Mouse (Mus musculus): ENCODE results near the gene Lrrc32. TPM values are rescaled to one million over a fixed set of nuclear protein-coding genes. Genes with fewer than 3 reads are reported as not detected.

Lrrc32 gene
- polyA plus RNA-seq, 1 experiment = 0.01 TPM

DNA sequence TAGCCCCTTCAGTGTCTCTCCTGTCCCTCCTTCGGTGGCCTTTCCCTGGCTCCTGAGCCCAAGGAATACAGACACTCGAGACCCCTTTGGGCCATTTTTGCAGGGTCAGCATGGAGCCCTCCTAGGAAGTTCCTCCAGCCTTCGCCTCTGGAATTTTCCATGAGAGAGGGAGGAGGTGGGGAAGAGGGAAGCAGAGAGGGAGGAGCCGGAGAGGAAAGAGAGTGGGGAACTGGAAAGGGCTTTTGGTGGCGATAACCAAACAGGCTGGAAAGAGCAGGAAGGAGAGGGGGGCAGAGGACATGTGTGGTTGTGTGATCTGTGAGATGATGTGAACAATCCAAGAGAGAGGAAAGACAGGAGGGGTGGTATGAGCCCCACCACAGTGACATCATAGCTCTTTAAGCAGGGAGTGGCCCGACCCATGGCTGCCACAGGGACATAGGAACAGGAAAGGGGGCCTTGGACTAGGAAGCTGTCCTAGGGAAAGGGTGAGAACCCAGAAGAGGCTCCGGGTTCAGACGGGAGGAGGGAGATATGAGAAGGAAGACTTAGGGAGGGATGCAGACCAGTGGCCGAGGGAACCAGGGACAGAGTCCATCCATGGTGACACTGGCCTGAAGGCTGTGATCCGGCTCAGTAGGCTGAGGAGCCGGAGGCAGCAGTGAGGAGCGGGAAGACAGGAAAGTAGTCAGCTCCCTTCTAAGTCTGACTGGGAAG, 6.4 kb upstream of the Lrrc32 start:
- TF ChIP-seq MAX (IDR thresholded peaks at IDR 0.05) (no peak), MYOD1 (IDR thresholded peaks at IDR 0.05; ENCODE audit: control insufficient read depth, insufficient read length, low read depth) (no peak), CEBPB (IDR thresholded peaks at IDR 0.05; ENCODE audit: low read depth) (no peak), USF1 (IDR thresholded peaks at IDR 0.05; ENCODE audit: low read depth) (no peak), CTCF (IDR thresholded peaks at IDR 0.05; ENCODE audit: control insufficient read depth, insufficient read depth, insufficient read length) (no peak), FOSL1 (IDR thresholded peaks at IDR 0.05; ENCODE audit: insufficient read depth, low read length, poor library complexity, severe bottlenecking) (no peak), MYOG (IDR thresholded peaks at IDR 0.05; ENCODE audit: control insufficient read depth, extremely low read depth, insufficient read length) (no peak)
- Histone ChIP-seq H3K4me3 (ENCODE audit: insufficient read depth, poor library complexity, severe bottlenecking) (no peak overlapping the region), H3K36me3 (ENCODE audit: control insufficient read depth, insufficient read depth) (no peaks in the 10 kb centered on the region), H3K79me3 (ENCODE audit: low read depth) (no peaks in the 10 kb centered on the region), H3K79me2 (ENCODE audit: control insufficient read depth, insufficient read depth) (no peaks in the 10 kb centered on the region), H3ac (ENCODE audit: control insufficient read depth, insufficient read length, low read depth) (no peak overlapping the region), H3K27me3 (ENCODE audit: control insufficient read depth, insufficient read depth, insufficient read length) (peaks cover 8% of the 10 kb centered on the region)

DNA sequence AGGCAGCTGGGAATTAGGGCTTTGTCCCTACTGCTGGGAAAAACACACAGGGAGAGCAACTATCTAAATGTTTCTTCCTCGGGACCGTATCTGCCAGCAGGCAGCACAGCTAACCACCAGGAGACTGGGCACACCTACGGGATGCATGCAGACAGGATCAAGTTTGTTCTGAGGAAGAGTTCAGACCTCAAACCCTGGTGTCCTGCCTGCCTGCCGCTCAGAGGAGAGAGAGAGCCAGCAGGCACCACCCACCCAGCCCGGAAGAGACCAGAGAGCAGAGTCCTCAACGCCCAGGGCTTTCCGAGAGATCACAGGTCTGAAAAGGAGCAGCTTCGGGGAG, 5.8 kb upstream of the Lrrc32 start:
- Histone ChIP-seq H3K79me2 (ENCODE audit: control insufficient read depth, insufficient read depth) (no peaks in the 10 kb centered on the region), H3ac (ENCODE audit: control insufficient read depth, insufficient read length, low read depth) (no peak overlapping the region), H3K27me3 (ENCODE audit: control insufficient read depth, insufficient read depth, insufficient read length) (peaks cover 7% of the 10 kb centered on the region), H3K4me3 (ENCODE audit: insufficient read depth, poor library complexity, severe bottlenecking) (no peak overlapping the region), H3K36me3 (ENCODE audit: control insufficient read depth, insufficient read depth) (no peaks in the 10 kb centered on the region), H3K79me3 (ENCODE audit: low read depth) (no peaks in the 10 kb centered on the region)
- TF ChIP-seq USF1 (IDR thresholded peaks at IDR 0.05; ENCODE audit: low read depth) = no peak
- no peak for TF ChIP-seq CEBPB (IDR thresholded peaks at IDR 0.05; ENCODE audit: low read depth)
- no peak for TF ChIP-seq CTCF (IDR thresholded peaks at IDR 0.05; ENCODE audit: control insufficient read depth, insufficient read depth, insufficient read length)
- TF ChIP-seq MAX (IDR thresholded peaks at IDR 0.05) = no peak
- TF ChIP-seq MYOG (IDR thresholded peaks at IDR 0.05; ENCODE audit: control insufficient read depth, extremely low read depth, insufficient read length) = no peak
- TF ChIP-seq FOSL1 (IDR thresholded peaks at IDR 0.05; ENCODE audit: insufficient read depth, low read length, poor library complexity, severe bottlenecking) = no peak
- no peak for TF ChIP-seq MYOD1 (IDR thresholded peaks at IDR 0.05; ENCODE audit: control insufficient read depth, insufficient read length, low read depth)

DNA sequence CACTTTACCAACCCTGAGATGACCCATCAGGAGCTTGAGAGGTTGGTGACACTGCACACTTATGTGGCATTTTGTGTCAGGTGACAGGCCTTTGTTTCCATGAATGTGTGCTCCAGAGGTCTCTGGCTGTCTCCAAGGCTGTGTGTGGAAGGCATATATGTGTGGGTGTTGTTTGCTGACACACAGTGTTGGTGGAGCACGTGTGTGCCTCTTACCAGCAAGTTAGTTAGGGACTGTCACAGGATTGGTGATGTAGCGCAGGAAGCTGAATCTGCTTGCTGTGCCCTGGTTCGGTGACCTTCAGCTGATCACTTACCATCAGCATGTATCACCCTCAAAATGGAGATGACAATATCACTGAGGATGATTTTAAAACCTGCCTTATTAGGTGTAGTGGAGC, 4.2 kb upstream of the Lrrc32 start:
- H3K36me3 ChIP-seq (ENCODE audit: control insufficient read depth, insufficient read depth) = no peaks in the 10 kb centered on the region
- H3K4me3 ChIP-seq (ENCODE audit: insufficient read depth, poor library complexity, severe bottlenecking) = no peak overlapping the region
- no peaks in the 10 kb centered on the region for H3K27me3 ChIP-seq (ENCODE audit: control insufficient read depth, insufficient read depth, insufficient read length)
- TF ChIP-seq FOSL1 (IDR thresholded peaks at IDR 0.05; ENCODE audit: insufficient read depth, low read length, poor library complexity, severe bottlenecking) (no peak), MAX (IDR thresholded peaks at IDR 0.05) (no peak), MYOD1 (IDR thresholded peaks at IDR 0.05; ENCODE audit: control insufficient read depth, insufficient read length, low read depth) (no peak)
- no peaks in the 10 kb centered on the region for H3K79me3 ChIP-seq (ENCODE audit: low read depth)
- H3ac ChIP-seq (ENCODE audit: control insufficient read depth, insufficient read length, low read depth) = no peak overlapping the region
- H3K79me2 ChIP-seq (ENCODE audit: control insufficient read depth, insufficient read depth) = no peaks in the 10 kb centered on the region

DNA sequence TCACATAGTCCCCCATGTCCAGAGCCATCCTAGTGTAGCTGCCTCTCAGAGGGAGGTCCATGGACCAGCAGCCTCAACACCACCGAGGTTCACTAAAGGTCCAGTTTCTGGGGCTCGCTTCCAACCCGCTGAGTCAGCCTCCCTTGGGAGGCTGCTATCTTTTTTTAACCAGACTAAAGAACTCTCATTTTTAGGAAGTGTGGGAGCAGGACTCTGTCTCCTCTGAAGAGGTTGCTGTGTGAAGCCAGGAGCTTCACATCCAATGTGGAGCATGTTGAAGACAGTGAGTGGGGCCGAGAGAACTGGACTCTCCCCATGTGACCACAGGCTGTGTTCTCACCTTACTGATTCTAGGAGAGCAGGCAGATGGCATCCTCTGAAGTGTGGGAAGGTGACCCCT, 3.6 kb upstream of the Lrrc32 start:
- Histone ChIP-seq H3K36me3 (ENCODE audit: control insufficient read depth, insufficient read depth) (no peaks in the 10 kb centered on the region), H3K79me3 (ENCODE audit: low read depth) (no peaks in the 10 kb centered on the region), H3K27me3 (ENCODE audit: control insufficient read depth, insufficient read depth, insufficient read length) (no peaks in the 10 kb centered on the region), H3ac (ENCODE audit: control insufficient read depth, insufficient read length, low read depth) (no peak overlapping the region), H3K4me3 (ENCODE audit: insufficient read depth, poor library complexity, severe bottlenecking) (no peak overlapping the region), H3K79me2 (ENCODE audit: control insufficient read depth, insufficient read depth) (no peaks in the 10 kb centered on the region)
- TF ChIP-seq FOSL1 (IDR thresholded peaks at IDR 0.05; ENCODE audit: insufficient read depth, low read length, poor library complexity, severe bottlenecking) (no peak), USF1 (IDR thresholded peaks at IDR 0.05; ENCODE audit: low read depth) (no peak), MYOD1 (IDR thresholded peaks at IDR 0.05; ENCODE audit: control insufficient read depth, insufficient read length, low read depth) (no peak), MYOG (IDR thresholded peaks at IDR 0.05; ENCODE audit: control insufficient read depth, extremely low read depth, insufficient read length) (no peak), CEBPB (IDR thresholded peaks at IDR 0.05; ENCODE audit: low read depth) (no peak), MAX (IDR thresholded peaks at IDR 0.05) (no peak), CTCF (IDR thresholded peaks at IDR 0.05; ENCODE audit: control insufficient read depth, insufficient read depth, insufficient read length) (no peak)

DNA sequence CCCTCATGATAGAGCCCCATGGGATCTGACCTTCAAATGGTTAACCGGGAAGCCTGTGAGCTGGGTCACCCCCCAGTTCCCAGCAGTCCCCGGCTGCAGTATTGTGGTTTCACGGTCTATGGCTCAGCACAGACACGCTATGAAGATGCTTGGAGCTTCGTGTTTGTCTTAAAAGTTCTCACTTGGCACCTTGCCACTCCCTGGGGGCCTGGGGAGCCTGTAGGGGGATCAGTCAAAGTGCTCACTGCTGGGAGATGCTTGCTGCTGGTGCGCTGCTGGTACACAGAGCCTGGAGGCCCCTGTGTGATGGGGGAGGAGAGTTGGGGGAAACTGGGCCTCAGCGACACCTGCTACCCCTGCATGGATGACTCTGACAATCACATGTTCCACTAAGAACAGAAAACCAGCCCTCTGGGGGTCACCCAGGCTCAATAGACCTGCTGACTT, 2.6 kb upstream of the Lrrc32 start:
- H3ac ChIP-seq (ENCODE audit: control insufficient read depth, insufficient read length, low read depth) = no peak overlapping the region
- H3K79me2 ChIP-seq (ENCODE audit: control insufficient read depth, insufficient read depth) = no peaks in the 10 kb centered on the region
- no peaks in the 10 kb centered on the region for H3K36me3 ChIP-seq (ENCODE audit: control insufficient read depth, insufficient read depth)
- no peaks in the 10 kb centered on the region for H3K27me3 ChIP-seq (ENCODE audit: control insufficient read depth, insufficient read depth, insufficient read length)
- TF ChIP-seq FOSL1 (IDR thresholded peaks at IDR 0.05; ENCODE audit: insufficient read depth, low read length, poor library complexity, severe bottlenecking) = no peak
- no peak for TF ChIP-seq CEBPB (IDR thresholded peaks at IDR 0.05; ENCODE audit: low read depth)
- TF ChIP-seq MAX (IDR thresholded peaks at IDR 0.05) = no peak
- TF ChIP-seq MYOD1 (IDR thresholded peaks at IDR 0.05; ENCODE audit: control insufficient read depth, insufficient read length, low read depth) = no peak
- TF ChIP-seq MYOG (IDR thresholded peaks at IDR 0.05; ENCODE audit: control insufficient read depth, extremely low read depth, insufficient read length) = no peak
- TF ChIP-seq USF1 (IDR thresholded peaks at IDR 0.05; ENCODE audit: low read depth) = no peak
- TF ChIP-seq CTCF (IDR thresholded peaks at IDR 0.05; ENCODE audit: control insufficient read depth, insufficient read depth, insufficient read length) = no peak
- no peaks in the 10 kb centered on the region for H3K79me3 ChIP-seq (ENCODE audit: low read depth)
- H3K4me3 ChIP-seq (ENCODE audit: insufficient read depth, poor library complexity, severe bottlenecking) = no peak overlapping the region

All from C2C12 (cell line).